Mouse (Mus musculus) large intestine, adult 2 months (tissue): ENCODE measurements around the gene Barhl1. TPM values are rescaled to one million over a fixed set of nuclear protein-coding genes. Genes with fewer than 3 reads are reported as not detected.

ENCODE experiments used
- DNase-seq: peaks from one replicate; pipeline ENCODE4 v3.0.0-alpha.2; 2012; ENCODE audit warnings: low read depth, low spot score
- WGBS: fragments of 180-500 bp; shearing (Covaris S2); methylation state at CpG from one replicate; pipeline ENCODE4 v1.1.7; 2018; 5-methylcytosine and 5-hydroxymethylcytosine counted together
- polyA plus RNA-seq: library from polyadenylated mRNA; depleted of rRNA; stranded (reverse); fragments of >200 nt; gene quantifications from 2 replicates; pipeline ENCODE4 v1.2.3, GENCODE M21; 2012

Gene Barhl1
- polyA plus RNA-seq, 1 experiment: 0.02 TPM

DNA sequence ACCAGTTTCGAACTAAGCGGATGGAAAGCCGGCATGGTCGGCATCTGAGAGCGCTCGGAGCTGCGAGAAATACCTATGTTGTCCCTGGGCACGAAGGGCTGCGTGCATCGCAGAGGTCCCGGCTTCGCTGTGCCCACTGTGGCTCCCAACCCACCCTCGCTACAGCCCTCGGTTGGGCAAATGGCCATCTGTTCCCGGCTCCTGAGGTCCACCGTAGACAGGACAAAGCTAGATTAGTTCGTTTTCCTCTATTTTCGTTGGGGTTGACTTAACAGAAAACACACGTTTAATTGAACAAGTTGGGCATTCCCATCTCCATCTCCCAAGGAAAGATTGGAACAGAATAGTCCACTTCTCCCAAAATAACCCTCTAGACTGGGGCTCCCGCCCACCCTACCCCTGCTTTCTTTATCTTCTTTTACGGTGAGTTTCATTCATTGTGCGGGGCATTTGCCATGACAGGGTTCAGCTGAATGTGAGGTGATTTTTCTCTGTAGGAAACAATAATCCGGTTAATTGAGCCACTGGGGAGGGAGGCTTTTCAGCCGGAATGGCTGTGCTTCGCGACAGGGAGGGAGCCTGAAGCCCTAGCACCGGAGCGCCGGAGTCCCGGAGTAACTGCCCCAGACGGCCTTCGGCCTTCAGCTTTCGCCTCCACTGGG lies 4.3 kb downstream of the Barhl1 start:
- DNase-seq: no peak
- WGBS: 8% methylated on average over 33 of the region's 33 CpGs

DNA sequence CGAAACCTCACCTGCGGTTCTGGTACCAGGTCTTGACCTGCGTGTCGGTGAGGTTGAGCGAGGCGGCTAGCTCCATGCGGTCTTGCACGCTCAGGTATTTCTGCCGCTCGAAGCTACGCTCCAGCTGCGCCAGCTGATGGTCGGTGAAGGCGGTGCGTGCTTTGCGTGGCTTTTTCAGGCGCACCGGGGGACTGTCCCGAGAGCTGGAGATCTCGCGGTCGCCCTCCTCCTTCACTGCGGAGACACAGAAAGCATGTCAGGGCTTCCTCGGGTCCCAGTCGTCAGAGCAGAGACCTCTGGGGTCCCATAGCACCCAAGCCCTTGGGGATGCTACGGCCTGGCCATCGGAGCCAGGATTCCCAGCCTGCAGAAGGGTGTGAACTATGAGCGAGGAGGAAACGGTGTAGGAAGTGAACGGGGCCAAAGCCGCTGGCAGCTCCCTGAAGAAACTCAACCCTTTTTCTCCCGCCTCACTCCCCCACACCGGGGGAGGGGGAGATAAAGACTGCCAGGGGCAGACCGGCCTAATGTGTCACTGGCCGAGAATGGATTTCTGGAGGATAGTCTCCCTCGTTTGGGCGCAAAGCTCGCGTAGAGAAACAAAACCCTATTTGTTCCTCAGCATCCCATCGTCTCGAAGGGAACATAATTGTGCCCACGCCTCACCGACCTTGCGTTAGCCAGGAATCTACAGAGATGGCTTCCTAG lies 5.0 kb downstream of the Barhl1 start:
- no peak for DNase-seq
- 5% methylated on average over 44 of the region's 44 CpGs for WGBS

- 18% methylated on average over 3 of the region's 3 CpGs for WGBS
- no peak for DNase-seq
These were observed 5.6 kb downstream of the Barhl1 start for GRCm38 (mm10) chr2:28910877-28911276.

DNA sequence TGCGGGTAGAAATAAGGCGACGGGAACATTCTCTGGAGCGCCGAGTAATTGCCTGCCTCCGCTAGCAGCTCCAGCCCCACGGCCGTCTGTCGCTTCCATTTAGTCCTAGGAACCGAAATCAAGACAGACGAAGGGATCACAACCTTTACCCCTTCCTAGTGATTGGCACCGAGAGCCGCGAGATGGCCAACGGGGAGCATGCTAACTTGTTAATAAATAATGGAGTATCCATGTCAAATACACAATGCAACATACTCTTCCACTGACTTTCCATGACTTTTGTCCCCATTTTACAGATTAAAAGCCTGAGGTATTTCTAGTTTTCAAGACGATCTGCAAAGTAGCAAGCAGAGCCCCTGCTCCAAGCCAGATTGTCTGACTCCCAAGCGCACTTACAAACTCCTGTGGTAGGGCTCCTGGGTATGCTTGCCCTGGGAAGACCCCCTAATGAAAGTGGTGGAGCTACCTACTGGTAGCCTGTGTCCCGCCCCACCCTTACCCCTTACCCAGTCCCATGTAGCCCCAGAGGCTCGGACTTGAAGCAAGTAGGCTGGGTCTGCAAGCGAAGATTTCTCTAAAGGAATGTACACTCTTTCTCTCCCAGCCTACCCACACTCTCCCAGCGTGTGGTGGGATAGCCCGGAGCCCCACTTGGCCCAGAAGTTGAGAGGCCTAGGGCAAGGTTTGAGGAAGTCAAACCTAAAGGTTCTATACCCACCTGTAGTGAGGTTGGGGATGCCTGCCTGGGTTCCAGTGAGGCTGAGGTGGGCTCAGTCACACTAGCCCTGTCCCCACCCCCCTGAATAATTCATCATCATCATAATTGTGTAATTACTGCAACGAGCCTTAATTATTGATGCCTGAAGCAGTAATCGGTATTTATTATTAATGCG lies 6.4 kb downstream of the Barhl1 start:
- WGBS: 12% methylated on average over 25 of the region's 25 CpGs
- DNase-seq: no peak

GRCm38 (mm10) chr2:28909186-28909817 lies 7.2 kb downstream of the Barhl1 start:
- no peak for DNase-seq
- WGBS: 4% methylated on average over 40 of the region's 41 CpGs

- DNase-seq: no peak
- WGBS: 3% methylated on average over 39 of the region's 39 CpGs
These were observed 7.9 kb downstream of the Barhl1 start for GRCm38 (mm10) chr2:28908389-28909153.

DNA sequence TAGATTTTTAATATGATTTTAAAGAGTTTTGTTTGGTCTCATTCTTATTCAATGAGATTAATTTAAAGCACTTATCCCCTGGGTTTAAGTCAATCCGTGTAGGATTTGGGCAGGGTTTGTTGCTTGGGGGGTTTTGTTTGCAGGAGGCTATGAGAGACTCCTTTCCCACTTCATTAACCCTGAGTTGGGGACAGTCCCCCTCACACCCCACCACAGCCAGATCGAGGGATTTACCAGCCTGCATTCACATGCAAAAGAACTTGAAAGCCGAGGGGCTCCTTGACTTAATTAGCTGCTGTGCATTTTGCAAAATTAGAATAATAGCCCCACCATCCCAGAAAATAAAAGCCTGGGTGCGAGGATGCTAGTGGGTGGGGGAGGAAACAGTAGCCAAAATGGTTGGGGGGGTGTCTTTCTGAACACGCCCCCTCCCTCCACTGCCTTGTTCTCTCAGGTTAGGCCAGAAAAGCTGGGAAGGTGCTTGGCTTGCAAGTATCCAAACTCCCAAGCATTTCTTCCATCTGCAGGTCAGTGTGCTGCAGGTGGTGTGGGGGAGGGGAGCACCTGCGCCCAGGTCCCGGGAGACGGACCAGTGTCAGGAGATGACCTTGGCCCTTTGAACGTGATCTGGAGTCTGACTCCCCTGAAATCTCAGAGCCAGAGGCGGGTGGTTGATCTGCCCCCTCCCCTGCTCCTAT lies 8.6 kb downstream of the Barhl1 start:
- 24% methylated on average over 10 of the region's 10 CpGs for WGBS
- no peak for DNase-seq

DNA sequence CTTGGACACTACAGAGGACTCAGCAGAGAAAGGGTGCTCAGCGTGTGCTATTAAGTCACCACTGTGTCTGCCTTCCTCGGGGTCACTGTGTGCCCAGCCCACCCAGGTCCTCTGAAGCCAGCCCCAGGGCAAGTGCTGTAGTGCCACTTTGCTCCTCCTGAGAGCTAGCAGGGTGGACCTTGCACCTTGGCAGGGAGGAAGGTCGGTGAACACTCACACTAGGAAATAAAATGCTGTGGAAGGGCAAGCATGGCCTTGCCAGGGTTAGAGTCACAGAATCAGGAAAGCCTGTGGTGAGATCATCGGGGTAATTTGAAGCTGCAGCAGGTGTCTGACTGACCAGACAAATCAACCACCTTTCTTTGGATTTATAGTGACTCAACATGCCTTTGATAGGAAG lies 10.9 kb downstream of the Barhl1 start:
- DNase-seq: no peak
- 46% methylated on average over 4 of the region's 4 CpGs for WGBS

DNA sequence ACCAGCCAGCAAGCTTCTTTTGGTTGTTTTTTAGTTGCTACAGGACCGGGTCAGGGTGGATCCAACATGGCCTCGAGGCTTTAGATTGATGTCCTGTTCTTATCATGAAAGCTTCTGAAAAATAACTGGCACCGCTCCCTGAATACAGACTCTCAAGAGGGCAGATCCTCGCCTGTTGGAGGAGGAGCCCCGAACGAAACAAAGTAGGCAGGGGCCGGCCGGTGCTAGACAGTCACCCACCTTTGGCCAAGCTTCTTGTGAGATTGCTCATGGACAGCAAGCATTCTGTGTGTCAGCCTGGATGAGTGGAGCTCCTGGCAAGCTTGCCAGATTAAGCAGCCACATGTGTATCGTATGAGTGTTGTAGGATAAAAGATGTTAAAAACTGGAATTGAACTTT lies 11.7 kb downstream of the Barhl1 start:
- 91% methylated on average over 9 of the region's 9 CpGs for WGBS
- DNase-seq: no peak

DNA sequence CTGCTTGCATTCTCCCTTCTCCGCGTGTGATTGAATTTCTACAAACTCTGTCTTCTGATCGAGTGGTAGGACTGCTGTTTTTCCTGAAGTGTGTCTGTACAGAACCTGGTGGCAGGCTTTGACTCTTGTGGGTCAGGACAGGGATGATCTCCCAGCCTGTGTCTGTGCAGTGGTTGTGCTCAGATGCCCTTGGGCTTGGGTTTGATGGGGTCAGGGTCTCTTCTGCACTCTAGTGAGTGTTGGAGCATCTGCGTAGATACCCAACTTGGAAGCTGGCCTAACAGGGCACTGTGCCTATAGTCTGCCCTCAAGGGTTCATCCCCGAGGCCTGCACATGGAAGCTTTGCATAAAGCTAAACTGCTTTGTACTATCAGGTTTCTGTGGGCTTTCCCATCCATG lies 12.6 kb downstream of the Barhl1 start:
- DNase-seq: no peak
- WGBS: 90% methylated on average over 5 of the region's 5 CpGs

DNA sequence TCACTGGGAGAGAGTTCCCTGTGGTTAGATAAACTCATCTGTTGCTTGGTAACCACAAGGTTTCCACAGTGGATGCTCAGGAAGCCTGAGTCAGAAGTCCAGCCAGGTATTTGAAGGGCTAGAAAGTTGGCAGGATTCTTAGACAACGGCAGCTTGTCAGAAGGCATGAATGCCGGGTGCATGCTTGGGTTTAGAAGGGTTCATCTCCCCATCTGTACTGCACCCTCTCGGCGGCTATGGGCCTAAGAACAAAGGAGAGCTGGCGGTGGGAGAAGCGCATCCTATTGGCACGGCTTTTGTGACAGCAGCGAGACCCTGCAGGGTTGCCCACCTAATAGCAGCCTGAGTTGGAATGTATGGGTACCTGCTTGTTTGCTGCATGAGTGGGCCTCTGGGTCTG lies 14.2 kb downstream of the Barhl1 start:
- 92% methylated on average over 8 of the region's 8 CpGs for WGBS
- no peak for DNase-seq

- 66% methylated on average over 4 of the region's 4 CpGs for WGBS
These were observed 19.0 kb downstream of the Barhl1 start for GRCm38 (mm10) chr2:28897340-28897899.

GRCm38 (mm10) chr2:28895876-28896275 lies 20.6 kb downstream of the Barhl1 start:
- DNase-seq: no peak
- WGBS: 80% methylated on average over 7 of the region's 7 CpGs

More at GRCm38 (mm10) chr2:28897340-28897899, 19.0 kb downstream of the Barhl1 start:
- DNase-seq: no peak

DNA sequence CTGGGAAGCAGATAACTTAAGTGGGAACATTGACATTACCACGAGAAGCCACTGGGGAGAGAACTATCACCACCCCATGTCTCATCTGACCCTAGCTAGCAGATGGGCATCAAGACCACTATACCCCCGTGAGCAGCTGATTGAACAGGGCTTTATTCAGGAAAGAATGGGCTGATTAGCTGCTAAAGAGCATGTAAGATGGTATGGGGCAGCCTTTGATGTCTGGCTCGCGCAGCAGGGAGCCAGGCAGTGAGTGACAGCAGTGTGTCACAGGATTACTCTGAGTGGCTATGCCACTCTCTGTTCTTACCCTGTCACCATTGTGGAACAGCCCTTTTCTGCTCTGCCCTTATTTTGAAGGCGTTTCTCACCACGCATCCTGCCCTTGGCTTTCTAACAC lies 22.9 kb downstream of the Barhl1 start:
- WGBS: 86% methylated on average over 6 of the region's 6 CpGs

GRCm38 (mm10) chr2:28892796-28893195 lies 23.7 kb downstream of the Barhl1 start:
- 33% methylated on average over 1 of the region's 1 CpGs for WGBS

More for the DNA sequence above, 22.9 kb downstream of the Barhl1 start:
- DNase-seq: no peak

DNA sequence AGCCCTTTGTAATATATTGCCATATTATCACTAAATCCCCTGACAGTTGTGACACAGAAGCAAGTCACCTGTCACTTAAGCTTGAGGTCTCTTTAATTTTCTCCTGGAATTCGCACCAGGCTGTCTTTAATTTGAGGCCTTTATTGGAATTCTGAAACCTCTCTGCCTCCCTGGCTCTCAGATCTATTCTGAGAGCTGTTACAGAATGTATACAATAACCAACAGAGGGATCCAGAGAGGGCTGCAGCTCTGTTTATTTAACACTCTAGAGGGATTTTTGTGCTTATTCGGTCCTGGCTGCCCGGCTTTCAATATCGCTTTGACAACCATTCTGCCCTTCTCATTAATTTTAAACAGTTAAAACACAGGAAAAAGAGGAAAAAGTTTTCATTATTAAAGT lies 31.6 kb downstream of the Barhl1 start:
- DNase-seq: no peak
- WGBS: 78% methylated on average over 4 of the region's 4 CpGs

More at GRCm38 (mm10) chr2:28892796-28893195, 23.7 kb downstream of the Barhl1 start:
- no peak for DNase-seq

DNA sequence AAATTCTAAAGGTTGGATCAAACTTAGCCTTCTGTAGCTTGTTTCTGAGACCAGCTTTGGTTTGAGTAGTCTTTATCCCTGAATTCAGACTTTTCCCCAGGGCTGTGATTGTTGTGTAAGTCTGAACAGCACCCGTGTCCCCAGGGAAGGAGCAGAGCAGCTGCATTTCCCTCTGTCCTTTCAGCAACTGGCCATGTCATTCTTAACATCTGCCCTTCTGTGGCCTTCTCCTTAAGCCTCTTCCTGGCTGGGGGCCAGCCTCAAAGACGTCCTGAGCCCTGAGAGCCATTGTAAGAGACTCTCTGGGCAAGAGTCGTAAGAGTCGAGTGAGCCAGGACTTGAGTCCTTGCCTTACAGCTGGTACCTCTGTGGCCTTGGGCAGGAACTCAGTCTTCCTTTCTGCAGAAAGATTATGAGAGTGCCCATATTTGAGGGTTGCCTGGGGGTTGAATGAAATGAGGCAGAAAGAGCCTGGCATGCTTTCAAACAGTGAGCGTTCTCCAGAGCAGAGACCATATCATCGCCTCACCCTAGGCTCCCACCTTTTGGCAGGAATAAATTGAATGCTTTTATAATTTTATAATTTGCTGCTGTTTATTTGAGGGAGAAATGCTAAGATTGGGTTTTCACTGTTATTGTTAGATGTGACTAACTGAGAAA lies 33.5 kb downstream of the Barhl1 start:
- DNase-seq: no peak
- 74% methylated on average over 6 of the region's 6 CpGs for WGBS

GRCm38 (mm10) chr2:28882047-28882446 lies 34.4 kb downstream of the Barhl1 start:
- WGBS: 77% methylated on average over 3 of the region's 3 CpGs
- DNase-seq: no peak
